Mouse (Mus musculus) Patski (cell line): ENCODE measurements around the gene Stag1. TPM values are rescaled to one million over a fixed set of nuclear protein-coding genes. Genes with fewer than 3 reads are reported as not detected.

Experiments used
- ATAC-seq: fragments of 100-300 bp; one replicate; pipeline ENCODE4 v1.8.0; 2021
- CTCF ChIA-PET: fragments of 350-600 bp; sonication (Branson Sonifier 250); formaldehyde crosslinking; loops from one replicate; lab custom pipeline; 2022; ENCODE audit warnings: inconsistent platforms; lab: Charles Lee
- POLR2A ChIA-PET: fragments of 350-600 bp; sonication (Branson Sonifier 250); formaldehyde crosslinking; loops from one replicate; lab custom pipeline; 2022; ENCODE audit warnings: antibody characterized with exemption, inconsistent platforms; lab: Charles Lee
- DNase-seq: peaks from one replicate; pipeline ENCODE4 v3.0.0-alpha.2; 2011; ENCODE audit warnings: low read depth, low spot score
- H3K27me3 ChIP-seq: fragments of 371-371 bp; one replicate; pipeline ENCODE4 v1.5.1; 2021
- CTCF ChIP-seq: fragments of 100-300 bp; IDR thresholded peaks from one replicate; pipeline ENCODE4 v1.5.1; 2021
- in situ Hi-C: fragments of 300-500 bp; cut with MboI; formaldehyde crosslinking; loops from 3 replicates; pipeline ENCODE4 v1.11.1; 2018; ENCODE audit warnings: low pct_unique_long_range_greater_than_20kb, mixed read lengths
- polyA plus RNA-seq: library from polyadenylated mRNA; unstranded; gene quantifications from one replicate; pipeline ENCODE4 v1.2.3, GENCODE M21; 2021

The Stag1 gene
- 29.1 TPM for polyA plus RNA-seq

DNA sequence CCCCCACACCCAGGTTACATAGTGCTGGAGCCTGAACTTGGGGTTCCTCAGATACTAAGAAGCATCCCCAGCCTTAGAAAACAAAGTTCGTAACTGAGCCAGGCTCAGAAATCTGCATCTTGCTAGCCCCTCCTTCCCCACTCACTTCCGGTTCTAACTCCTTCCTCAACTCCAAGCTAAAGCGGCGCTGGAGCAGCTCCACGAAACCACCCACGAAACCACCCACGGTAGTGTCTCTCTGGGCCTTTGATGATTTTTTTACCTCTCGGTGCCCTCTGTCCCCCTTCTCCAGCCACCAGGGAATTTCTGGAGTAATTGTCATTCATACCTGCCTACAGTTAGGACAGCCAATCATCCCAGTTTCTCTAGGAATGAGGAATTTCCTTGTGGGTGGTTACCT is at the start of gene Stag1:
TSS of gene Stag1 (plus strand) at position 253 of the 400 bp plus-strand sequence.
- POLR2A ChIA-PET, result no interaction called here
- CTCF ChIA-PET, result interaction anchor here (1.4 kb wide), 1 partner anchor 46 kb away, joined by 4 read pairs; no protein-coding TSS in a partner anchor
- ATAC-seq (no peak), DNase-seq (no peak)
- no peaks in the 10 kb centered on the region for H3K27me3 ChIP-seq
- TF ChIP-seq CTCF, result no peak
- in situ Hi-C loops, result no loop called here

DNA sequence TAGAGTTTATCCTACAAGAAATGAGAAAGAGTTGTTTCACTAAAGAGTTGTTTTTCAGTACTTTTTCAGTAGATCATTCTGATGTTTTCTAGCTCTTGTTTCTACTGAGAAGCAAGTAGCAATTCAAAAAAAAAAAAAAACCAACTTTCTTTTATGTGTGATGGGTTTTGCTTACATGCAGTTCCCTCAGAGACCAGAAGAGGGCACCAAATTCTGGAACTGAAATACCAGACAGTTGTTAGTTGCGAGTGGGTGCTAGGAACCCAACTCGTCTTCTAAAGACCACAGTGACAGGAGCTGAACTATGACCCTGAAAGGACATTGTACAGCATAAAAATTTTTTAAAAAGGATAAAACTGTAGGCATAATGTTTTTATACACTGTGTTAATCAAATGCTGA is 49.3 kb upstream of the Stag1 start:
- no peaks in the 10 kb centered on the region for H3K27me3 ChIP-seq
- DNase-seq, result no peak
- in situ Hi-C loops, result loop anchor here (5.0 kb wide), 2 partner anchors 94 to 96 kb away; no protein-coding TSS in a partner anchor
- peak; percentile 56 for TF ChIP-seq CTCF
- POLR2A ChIA-PET, result interaction anchor here (0.7 to 1.1 kb wide), 2 partner anchors 94 to 110 kb away, joined by 4 to 5 read pairs; no protein-coding TSS in a partner anchor
- CTCF ChIA-PET, result interaction anchor here (0.8 to 9.1 kb wide), 3 partner anchors 26 to 95 kb away, joined by 3 to 67 read pairs (median 3); no protein-coding TSS in a partner anchor
- ATAC-seq, result no peak

DNA sequence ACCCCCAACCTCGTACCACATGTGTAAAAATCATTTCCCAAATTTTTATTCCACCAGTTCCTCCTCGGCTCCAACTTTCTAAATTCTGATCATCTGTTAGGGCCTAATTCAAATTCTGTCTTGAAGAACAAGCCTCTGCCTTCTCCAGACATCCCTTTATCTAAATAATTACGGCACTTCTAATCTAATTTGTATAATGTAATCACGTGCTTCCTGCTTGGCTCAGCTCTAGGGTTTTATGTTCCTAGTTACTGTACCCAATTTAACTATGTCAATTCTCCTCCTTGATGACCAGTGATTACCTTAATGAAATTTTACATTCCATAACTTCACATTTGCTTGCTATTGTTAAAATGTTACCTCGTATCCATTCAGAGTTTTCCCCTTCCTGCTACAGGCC is 41.9 kb upstream of the Stag1 start:
- DNase-seq, result no peak
- H3K27me3 ChIP-seq, result no peaks in the 10 kb centered on the region
- TF ChIP-seq CTCF, result no peak
- ATAC-seq, result no peak
- CTCF ChIA-PET, result interaction anchor here (1.4 kb wide), 1 partner anchor 87 kb away, joined by 5 read pairs; no protein-coding TSS in a partner anchor
- in situ Hi-C loops, result no loop called here
- POLR2A ChIA-PET, result interaction anchor here (1.2 kb wide), 1 partner anchor 86 kb away, joined by 4 read pairs; no protein-coding TSS in a partner anchor

DNA sequence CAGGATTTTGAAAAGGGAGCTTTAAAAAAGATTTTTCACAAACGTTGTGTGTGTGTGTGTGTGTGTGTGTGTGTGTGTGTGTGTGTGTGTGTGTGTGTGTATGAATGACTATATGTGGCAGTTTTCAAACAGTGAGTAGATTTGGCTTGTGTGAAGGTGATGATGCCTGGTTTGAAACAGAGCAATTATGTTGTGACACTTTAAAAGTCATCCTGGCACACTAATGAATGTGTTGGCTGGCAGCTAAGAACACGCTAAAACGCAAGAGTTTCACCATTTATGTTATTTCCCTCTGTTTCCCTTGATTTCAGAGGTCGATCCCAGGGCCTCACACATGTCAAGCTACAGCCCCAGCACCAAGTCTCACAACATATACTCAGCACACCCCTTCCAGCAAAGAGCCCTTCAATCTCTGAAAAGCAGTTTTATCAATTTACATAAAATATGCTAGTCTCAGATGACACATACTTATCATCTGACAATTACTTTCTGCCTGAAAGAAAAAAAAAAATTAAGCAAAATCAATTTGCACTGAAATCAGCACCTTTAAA is 39.5 kb upstream of the Stag1 start:
- no peak for TF ChIP-seq CTCF
- no peak for DNase-seq
- no peak for ATAC-seq
- ChIA-PET CTCF (interaction anchor here (0.6 to 1.1 kb wide), 2 partner anchors 11 to 176 kb away, joined by 3 to 4 read pairs; no protein-coding TSS in a partner anchor), POLR2A (interaction anchor here (0.6 kb wide), 1 partner anchor 85 kb away, joined by 3 read pairs; no protein-coding TSS in a partner anchor)
- in situ Hi-C loops, result no loop called here
- no peaks in the 10 kb centered on the region for H3K27me3 ChIP-seq

DNA sequence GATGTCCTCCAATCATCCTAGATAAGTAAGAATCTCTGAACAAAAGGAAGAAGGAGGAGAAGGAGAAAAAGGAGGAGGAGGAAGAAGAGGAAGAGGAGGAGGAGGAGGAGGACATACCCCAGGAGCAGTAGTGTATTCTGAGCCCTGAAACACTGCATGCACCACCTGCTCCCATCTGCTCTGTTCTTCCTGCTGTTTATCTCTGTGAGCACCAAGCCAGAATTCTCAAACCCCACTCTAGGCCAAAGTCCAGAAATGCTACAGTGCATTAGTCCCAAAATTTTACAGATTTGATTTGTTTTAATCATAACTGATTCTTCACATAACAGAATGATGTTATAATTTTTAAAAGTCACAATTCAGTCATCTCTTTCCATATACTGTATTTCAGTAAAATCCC is 38.6 kb upstream of the Stag1 start:
- DNase-seq, result no peak
- TF ChIP-seq CTCF, result no peak
- in situ Hi-C loops, result no loop called here
- no peak for ATAC-seq
- POLR2A ChIA-PET, result no interaction called here
- CTCF ChIA-PET, result no interaction called here
- H3K27me3 ChIP-seq, result no peaks in the 10 kb centered on the region

DNA sequence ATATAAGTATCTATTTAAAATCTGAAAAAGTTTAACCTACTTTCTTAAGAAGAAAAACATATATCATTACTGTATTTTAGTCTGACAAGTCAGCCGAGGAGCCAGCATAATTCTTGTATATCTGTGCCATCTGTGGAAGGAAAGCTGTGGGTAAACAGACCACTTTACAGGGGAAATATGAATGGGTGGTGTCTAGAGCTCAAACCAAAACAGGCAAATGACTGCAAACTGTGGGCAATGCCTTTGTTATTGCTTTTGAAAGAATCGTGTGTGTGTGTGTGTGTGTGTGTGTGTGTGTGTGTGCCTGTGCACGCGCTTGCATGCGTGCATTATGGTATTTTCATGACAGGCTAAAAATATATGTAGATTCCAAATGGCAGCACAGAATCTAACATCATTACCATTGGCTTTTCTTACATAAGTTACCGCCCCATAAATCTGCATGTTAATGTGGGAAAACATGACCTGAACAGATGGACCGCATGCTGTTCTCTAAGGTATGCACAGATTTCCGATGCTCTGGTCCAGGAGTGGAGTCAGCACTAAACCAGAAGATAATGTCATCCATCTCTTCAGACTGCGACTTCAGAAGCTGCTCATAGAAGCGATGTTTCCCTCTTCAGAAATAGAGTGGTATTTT is 37.2 kb upstream of the Stag1 start:
- TF ChIP-seq CTCF, result no peak
- no peak for ATAC-seq
- CTCF ChIA-PET, result interaction anchor here (1.8 kb wide), 1 partner anchor 14 kb away, joined by 5 read pairs; the partner anchor contains the start of gene Nck1
- no peaks in the 10 kb centered on the region for H3K27me3 ChIP-seq
- DNase-seq, result no peak
- POLR2A ChIA-PET, result interaction anchor here (0.7 kb wide), 1 partner anchor 66 kb away, joined by 5 read pairs; no protein-coding TSS in a partner anchor
- in situ Hi-C loops, result no loop called here

DNA sequence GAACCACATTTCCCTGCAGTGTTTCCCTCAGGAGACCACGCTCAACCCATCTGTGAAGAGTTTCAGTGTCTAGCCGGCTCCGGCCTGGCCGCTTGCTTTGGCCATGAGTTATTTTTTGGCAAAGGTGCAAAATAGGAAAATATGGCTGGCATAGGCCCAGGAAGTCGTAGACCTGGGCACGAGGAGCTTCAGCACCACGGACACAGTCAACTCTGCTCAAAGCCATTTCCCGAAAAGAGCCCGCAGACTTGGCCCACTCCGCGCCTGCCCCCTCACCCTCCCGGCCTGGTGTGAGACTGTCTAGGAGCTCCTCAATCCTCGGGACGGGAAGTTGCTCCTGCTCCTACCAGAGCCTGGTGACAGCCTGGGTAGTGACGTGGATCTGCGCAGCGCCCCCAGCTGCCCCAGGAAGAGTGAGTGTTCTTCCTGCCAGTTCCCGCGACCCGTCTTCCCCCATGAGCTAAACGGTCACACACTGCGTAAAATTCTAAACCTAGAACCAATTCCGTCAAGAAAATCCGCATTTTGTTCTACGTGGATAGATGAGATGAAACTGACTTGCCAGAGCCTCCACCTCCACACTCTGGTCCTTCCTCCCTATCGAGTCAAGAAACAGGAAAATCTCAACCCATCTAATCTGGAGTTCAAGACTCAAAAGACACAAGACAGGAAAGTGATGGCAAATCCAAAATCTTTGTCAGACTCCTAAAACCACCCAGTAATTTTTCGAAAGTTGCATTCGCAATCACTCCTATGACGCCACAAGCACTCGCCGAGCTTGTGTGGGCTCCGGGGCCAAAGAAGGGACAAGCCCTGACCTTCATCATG is 27.6 kb upstream of the Stag1 start:
- no peaks in the 10 kb centered on the region for H3K27me3 ChIP-seq
- ChIA-PET CTCF (no interaction called here), POLR2A (no interaction called here)
- no peak for ATAC-seq
- DNase-seq, result no peak
- in situ Hi-C loops, result no loop called here
- TF ChIP-seq CTCF, result no peak

DNA sequence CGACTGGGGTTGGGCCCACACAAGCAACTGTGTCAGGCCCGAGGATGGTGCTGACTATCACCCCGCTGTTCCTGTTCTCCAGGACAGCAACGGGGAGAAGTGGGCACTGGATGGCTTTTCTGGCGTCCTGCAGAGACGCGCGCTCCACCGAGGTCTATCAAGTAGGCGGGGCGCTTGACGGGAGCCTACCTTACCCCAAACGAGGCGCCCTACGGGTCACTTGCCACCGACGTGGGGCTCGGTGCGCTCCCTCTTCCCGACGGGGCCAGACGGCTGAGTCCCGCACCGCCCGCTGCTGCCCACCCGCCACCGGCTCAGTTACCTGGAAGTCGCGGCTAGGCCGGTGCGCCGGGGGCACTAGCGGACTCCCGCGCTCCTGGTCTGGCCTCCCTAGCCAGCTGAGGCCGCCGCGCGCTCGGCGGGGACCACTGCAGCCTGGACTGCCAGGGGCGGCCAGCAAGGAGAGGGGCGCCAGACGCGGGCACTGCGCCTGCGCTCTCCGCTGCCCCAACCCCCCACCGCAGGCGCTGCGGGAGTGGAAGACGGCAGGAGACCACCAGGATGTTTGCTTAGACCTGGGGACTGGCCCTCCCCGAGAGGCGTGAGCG is 26.9 kb upstream of the Stag1 start, which contains the start of gene Slc35g2:
TSS of gene Slc35g2 (minus strand) at position 465 of the 608 bp plus-strand sequence.
- ATAC-seq (no peak), DNase-seq (no peak)
- in situ Hi-C loops, result no loop called here
- TF ChIP-seq CTCF, result no peak
- ChIA-PET CTCF (no interaction called here), POLR2A (no interaction called here)
- no peaks in the 10 kb centered on the region for H3K27me3 ChIP-seq

DNA sequence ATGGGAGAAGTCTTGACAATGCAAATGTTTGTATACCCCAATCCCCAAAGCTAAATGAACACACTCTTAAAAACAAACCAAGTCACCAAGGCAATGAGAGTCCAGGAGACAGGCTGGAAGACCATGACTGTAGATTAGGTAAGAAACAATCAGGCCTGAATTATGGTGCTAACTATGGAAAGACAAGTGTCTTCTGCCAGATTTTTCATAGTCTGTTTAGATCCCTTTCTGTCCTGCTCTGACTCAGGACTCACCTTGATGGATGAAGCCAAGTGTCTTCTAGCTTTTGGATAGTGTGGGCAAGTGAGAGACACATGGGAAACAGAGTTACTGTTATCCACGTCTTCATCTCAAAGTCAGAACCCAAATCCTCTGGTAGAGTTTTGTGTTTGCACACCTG is 26.1 kb upstream of the Stag1 start:
- CTCF ChIA-PET, result no interaction called here
- H3K27me3 ChIP-seq, result no peaks in the 10 kb centered on the region
- ATAC-seq (no peak), DNase-seq (no peak)
- in situ Hi-C loops, result no loop called here
- TF ChIP-seq CTCF, result no peak
- POLR2A ChIA-PET, result no interaction called here

DNA sequence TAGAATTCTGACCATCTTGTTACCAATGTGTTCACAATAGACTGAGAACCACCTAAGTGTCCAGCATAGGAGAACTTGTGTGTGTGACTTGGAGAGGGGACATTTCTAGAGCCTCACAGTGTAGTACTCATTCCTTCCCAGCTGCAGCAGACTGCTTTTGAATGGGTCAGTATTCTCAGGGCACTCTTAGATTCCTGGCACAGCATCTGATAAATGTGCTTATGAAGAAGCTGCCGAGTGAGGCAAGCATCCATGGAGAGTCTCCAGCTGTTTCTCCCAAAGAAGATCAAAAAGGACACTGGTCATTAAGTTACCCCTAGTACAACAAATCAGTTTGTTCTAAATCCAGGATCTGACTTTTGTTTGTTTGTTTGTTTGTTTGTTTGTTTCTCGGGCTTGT is 24.3 kb upstream of the Stag1 start:
- in situ Hi-C loops, result no loop called here
- DNase-seq (no peak), ATAC-seq (no peak)
- CTCF ChIA-PET, result no interaction called here
- no peaks in the 10 kb centered on the region for H3K27me3 ChIP-seq
- POLR2A ChIA-PET, result no interaction called here
- TF ChIP-seq CTCF, result no peak
